Mouse (Mus musculus) cerebellum, adult 2 months (tissue): ENCODE data around the gene Gm38431.

Experiments
- CTCF ChIP-seq: fragments of 200-500 bp; IDR thresholded peaks from 2 replicates; pipeline ENCODE4 v1.5.1; 2011; ENCODE audit warnings: low read depth, mild to moderate bottlenecking, control low read depth, low read length, moderate library complexity, borderline replicate concordance; ENCODE audit not compliant: insufficient read depth
- POLR2A ChIP-seq: fragments of 200-500 bp; IDR thresholded peaks from 2 replicates; pipeline ENCODE4 v1.6.1; 2011; ENCODE audit warnings: low read length, control low read depth, borderline replicate concordance; ENCODE audit not compliant: insufficient read depth

- TF ChIP-seq POLR2A: no peak
- no peak for TF ChIP-seq CTCF
Measured at GRCm38 (mm10) chr9:21028560-21029110, 63.2 kb downstream of the Gm38431 start.
